Mouse (Mus musculus) MEL-GATA-1-ER (cell line): Measurements from ENCODE around the gene Psg20.
"Not testable (repeated sequence)": the region's sequence is repeated elsewhere in the genome, so short reads cannot be mapped to it uniquely, and the experiment has no call there.

Experiments
- DNase-seq: peaks from one replicate; pipeline ENCODE4 v3.0.0-alpha.2; 2012; ENCODE audit warnings: low read depth; ENCODE audit errors: extremely low read depth

The Psg20 gene

DNA sequence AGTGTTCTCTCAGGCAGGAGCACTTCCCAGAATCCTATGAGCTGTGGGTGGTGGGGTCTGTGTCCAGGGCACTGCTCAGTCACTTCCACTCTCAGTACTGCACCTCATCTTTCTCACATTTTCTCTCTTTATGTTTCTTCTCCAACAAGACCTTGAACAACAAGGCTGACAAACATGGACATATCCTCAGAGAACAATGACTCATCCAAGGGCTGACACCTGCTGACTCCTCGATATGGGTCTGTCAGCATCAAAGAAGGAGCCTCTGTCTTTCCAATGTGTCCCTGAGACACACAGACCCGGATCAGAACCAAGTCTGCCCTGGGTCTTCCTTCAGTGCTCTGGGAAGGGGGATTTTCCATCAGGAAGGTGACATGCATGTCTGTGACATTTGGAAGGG is at the start of gene Psg20:
Psg20 (minus strand) TSS at position 101 of the 400 bp plus-strand sequence.
- no peak for DNase-seq

DNA sequence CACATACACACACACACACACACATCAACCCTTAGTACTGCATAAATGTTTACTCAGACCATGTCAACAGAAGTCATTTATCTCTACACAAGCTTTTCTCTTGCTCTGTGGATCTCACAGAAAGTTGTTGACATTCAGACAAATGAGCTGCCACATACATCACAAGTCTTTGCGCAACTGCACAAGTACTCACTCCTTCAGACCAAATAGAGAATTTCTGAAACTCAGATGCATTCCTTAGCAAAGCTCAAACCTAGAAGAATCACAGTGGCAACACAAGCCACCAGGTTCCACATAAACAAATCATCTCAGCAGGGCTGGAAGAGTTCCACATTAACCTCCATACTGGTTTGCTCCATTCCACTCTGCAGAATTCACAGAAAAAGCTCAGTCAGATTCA is 48.5 kb upstream of the Psg20 start:
- no peak for DNase-seq

DNA sequence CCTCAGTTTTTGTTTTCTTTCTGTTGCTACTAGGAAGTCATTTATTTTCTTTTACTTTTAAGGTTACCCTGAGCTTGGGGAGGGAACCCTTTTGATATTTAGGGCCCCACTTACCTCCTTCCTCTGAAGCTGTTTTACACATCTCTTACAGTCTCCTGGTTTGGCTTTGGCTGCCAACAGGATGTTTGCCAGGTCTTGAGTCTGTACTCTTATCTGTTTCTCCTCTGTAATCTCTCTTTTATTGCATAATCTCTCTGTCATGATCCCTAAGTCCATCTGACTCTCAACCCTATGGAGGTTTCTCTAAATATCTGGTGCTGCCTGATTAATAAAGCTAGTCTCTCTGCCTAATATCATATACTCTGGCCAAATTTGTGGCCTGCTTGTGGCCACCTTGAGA is 47.1 kb upstream of the Psg20 start:
- no peak for DNase-seq

DNA sequence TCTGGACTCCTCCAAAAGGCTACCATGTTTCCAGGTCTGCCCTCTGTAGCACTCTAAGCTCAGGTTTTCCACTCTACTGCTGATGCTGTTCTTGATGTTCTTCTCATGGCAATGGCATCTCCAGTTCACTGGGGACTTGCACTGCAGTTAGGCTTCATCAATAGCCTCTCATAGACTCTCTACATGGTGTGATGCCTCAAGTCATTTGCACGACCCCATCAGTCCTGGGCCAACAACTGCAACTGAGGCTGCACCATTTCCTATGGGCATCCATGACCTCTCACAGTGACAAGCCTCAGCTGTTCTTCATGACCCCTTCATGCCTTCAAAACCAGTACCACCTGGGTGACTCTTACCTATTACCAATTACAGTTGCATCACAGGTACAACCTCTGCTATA is 42.4 kb upstream of the Psg20 start:
- DNase-seq, result no peak

DNA sequence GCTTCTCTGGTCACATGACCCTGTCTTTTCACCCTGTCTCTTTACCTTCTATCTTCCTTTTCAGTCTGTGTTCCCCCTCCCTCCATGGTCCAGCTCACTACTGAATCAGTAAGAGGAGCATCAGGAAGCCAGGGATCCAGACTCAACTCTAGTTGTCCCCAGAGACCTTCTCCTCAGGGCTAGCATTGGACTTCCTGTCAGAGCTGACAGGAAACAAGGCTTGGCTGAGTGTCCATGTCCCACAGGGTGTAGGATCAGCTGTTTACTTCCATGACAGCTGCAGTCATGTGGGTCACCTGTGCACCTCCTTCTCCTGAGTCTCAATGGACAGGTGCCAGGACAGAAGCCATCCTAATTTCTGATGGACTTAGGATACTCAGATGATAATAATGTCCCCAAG is 39.9 kb upstream of the Psg20 start:
- DNase-seq, result not testable (repeated sequence)

DNA sequence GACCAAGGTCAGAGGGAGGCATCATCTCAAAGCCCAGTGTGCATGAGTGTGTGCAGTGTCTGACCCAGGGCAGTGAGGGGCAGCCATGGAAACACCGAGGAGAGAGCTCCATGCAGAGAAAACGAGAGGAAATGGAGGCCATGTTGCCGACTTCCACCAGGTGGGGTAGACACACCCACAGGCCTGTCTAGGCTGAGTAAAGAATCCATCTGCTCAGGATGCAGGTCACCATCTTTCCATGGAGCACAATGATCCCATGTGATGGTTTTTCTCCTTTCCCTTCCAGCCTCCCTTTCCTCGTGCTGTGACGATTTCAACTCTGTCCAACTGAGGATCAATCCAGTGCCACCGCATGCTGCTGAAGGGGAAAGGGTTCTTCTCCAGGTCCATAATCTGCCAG is 38.0 kb upstream of the Psg20 start:
- no peak for DNase-seq

DNA sequence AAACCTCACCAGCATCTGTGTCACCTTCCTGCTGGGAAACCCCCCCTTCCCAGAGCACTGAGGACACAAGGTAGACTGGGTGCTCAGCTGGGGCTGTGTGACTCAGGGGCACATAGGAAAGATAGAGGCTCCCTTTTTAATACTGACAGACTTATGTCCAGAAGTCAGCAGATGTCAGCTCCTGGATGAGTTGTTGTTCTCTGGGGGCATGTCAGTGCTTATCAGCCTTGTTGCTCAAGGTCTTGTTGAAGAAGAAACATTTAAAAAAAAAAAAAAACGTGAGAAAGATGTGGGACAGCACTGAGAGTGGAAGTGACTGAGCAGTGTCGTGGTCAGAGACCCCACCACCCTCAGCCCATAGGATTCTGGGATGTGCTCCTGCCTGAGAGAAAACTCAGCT is 31.8 kb upstream of the Psg20 start, which contains the start of gene Psg22:
Psg22 (plus strand) TSS at position 301 of the 400 bp plus-strand sequence.
- DNase-seq, result no peak

DNA sequence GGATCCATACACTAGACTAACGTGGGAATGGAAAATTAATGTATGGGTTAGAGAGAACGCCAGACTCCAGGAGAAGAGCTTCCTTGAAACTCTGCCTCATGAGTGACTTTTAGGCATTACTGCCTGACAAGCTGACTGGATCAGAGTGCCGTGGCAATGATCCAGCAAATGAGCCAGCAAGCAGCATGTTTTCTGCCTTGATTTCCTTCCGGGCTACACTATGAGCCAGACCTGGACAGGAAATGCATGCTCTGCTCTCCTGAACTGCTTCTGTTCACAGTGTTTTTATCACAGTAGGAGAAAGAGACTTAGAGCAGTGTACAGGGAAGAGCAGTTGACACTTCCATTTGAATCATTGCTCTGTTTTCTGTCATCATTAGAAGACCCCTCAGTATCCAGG is 29.6 kb upstream of the Psg20 start:
- no peak for DNase-seq

DNA sequence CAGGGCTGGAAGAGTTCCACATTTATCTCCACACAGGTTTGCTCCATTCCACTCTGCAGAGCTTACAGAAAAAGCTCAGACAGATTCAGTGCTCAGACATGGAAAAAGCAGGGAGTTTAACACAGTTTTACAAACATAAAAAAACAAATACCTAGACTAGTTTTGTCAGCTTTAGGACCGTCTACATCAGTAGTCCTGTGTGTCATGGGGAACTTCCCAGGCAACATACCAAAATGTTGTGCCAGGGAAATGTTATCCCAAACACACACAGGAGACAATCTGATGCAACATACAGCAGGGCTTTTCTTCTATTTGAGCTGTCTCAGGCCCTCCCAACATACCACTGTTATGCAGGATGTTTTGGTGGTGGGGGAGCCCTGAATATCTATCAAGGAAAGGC is 24.9 kb upstream of the Psg20 start:
- DNase-seq, result no peak

DNA sequence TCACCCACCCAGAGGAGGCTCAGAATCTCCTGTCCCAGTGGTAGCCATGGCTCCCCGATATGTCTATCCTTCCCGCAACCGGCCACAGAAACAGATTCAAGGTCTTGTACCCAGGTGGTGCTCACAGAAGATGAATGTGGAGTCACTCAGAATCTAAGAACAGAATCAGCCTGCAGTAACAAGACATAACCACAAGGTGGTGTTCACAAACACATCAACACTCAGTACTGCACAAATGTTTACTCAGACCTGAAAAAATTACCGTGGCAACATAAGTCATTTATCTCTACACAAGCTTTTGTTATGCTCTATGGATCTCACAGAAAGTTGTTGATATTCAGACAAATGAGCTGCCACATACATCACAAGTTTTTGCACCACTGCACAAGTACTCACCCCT is 24.3 kb upstream of the Psg20 start:
- not testable (repeated sequence) for DNase-seq

DNA sequence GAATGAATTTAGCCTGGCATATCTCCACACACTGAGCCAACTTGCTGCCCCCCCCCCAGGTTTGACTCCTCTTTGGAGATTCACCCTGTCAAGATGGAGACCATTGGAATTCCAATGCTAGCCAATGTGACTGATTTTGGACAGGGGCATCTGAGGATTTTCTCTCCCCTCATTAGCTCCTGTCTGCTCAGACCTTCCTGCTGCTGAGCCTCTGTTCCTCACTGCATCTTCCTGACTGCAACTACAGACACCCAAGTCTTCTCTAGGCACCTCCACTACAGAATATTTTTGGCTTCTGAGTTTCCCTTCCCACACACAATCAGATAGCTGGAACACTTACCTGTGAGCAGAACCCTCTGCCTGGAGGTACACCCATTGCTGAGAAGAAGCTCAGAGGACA is 399 bp downstream of the Psg20 start:
- no peak for DNase-seq

DNA sequence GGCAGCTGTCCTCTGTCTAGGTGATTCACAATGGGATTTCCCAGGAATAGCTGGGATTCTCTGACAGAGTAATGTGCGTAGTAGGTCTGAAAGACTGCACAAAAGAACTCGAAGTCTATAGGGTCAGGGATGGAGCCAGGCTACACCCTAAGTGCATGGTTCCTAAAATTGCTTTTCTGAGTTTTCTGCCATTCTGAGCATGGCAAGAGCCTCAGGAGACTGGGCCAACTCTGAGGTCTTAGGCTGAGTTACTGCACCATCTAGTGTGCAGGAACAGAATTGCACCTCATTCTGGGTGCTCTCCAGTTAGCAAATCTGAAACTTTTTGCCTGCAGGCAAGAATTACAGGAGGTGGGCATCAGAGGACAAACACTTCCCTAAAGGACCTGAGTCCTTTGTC is 6.2 kb downstream of the Psg20 start:
- DNase-seq, result no peak

DNA sequence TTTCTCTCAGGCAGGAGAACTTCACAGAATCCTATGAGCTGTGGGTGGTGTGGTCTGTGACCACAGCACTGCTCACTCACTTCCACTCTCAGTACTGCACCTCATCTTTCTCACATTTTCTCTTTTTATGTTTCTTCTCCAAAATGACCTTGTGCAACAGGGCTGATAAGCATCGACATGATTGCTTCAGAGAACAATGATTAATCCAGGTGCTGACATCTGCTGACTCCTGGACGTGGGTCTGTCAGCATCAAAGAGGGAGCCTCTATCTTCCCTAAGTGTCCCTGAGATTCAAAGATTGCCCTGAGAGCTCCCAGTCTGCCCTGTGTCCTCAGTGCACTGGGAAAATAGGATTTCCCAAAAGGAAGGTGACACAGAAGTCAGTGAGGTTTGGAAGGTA is 29.4 kb downstream of the Psg20 start, which contains the start of gene Psg21:
Psg21 (minus strand) TSS at position 101 of the 400 bp plus-strand sequence.
- DNase-seq, result not testable (repeated sequence)

DNA sequence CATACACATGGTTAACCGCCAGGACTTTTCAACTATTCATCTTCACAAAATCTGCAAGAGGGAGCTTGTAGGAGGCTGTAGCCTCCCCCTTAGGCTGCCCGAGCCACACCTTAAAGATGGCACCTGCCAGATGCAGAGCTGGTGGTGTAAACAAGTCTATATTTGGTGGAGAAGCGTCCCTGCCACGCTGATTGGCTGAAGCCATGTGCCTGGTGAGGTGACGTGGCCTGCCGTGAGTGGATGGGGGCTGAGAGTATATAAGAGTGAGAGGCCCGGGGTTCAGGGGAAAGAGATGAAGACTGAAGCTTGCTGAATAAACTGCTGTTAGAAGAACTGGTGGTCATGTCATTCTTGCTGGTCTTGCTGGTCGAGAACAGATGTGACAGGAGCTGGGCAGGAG is 59.1 kb downstream of the Psg20 start:
- not testable (repeated sequence) for DNase-seq
